Mouse (Mus musculus) hindlimb bud, embryonic 11.5 days (tissue): ENCODE results near the gene Pth.
A peak's percentile ranks its signal among the peaks of the same experiment; 100 is the strongest.

Experiments used
- DNase-seq: peaks from one replicate; pipeline ENCODE4 v3.0.0-alpha.2; 2012; ENCODE audit warnings: low read depth, low spot score; ENCODE audit errors: extremely low spot score

Pth gene

GRCm38 (mm10) chr7:113388470-113388869 is at the start of gene Pth:
Pth (minus strand) TSS chr7:113388570.
- DNase-seq: no peak

GRCm38 (mm10) chr7:113436312-113436711 is 47.9 kb upstream of the Pth start:
- DNase-seq: no peak

- DNase-seq: no peak
Observed at GRCm38 (mm10) chr7:113434286-113434685, 45.9 kb upstream of the Pth start.

- no peak for DNase-seq
Observed at GRCm38 (mm10) chr7:113433451-113433850, 45.1 kb upstream of the Pth start.

- DNase-seq: no peak
Observed at GRCm38 (mm10) chr7:113432891-113433290, 44.5 kb upstream of the Pth start.

GRCm38 (mm10) chr7:113420771-113421170 is 32.4 kb upstream of the Pth start:
- DNase-seq: no peak

- DNase-seq: no peak
Observed at GRCm38 (mm10) chr7:113419070-113419782, 30.9 kb upstream of the Pth start.

GRCm38 (mm10) chr7:113416536-113416935 is 28.2 kb upstream of the Pth start:
- no peak for DNase-seq

- no peak for DNase-seq
Observed at GRCm38 (mm10) chr7:113415256-113415655, 26.9 kb upstream of the Pth start.

- no peak for DNase-seq
Observed at GRCm38 (mm10) chr7:113408712-113409111, 20.3 kb upstream of the Pth start.

- no peak for DNase-seq
Observed at GRCm38 (mm10) chr7:113398083-113398482, 9.7 kb upstream of the Pth start.

- DNase-seq: no peak
Observed at GRCm38 (mm10) chr7:113396661-113397060, 8.3 kb upstream of the Pth start.

- no peak for DNase-seq
Observed at GRCm38 (mm10) chr7:113391619-113392018, 3.2 kb upstream of the Pth start.

- peak; percentile 50 for DNase-seq
Observed at GRCm38 (mm10) chr7:113377875-113378658, 10.3 kb downstream of the Pth start.

GRCm38 (mm10) chr7:113372682-113373081 is 15.7 kb downstream of the Pth start:
- no peak for DNase-seq

- DNase-seq: peak; percentile 22
Observed at GRCm38 (mm10) chr7:113369620-113370340, 18.6 kb downstream of the Pth start.

- peak; percentile 91 for DNase-seq
Observed at GRCm38 (mm10) chr7:113368746-113369619, 19.4 kb downstream of the Pth start, which contains the start of gene Btbd10. Btbd10 (minus strand) TSS chr7:113369392.

GRCm38 (mm10) chr7:113367440-113367839 is 20.9 kb downstream of the Pth start:
- DNase-seq: no peak

- no peak for DNase-seq
Observed at GRCm38 (mm10) chr7:113349089-113349488, 39.3 kb downstream of the Pth start.

- no peak for DNase-seq
Observed at GRCm38 (mm10) chr7:113347694-113348093, 40.7 kb downstream of the Pth start.

- DNase-seq: no peak
Observed at GRCm38 (mm10) chr7:113347271-113347670, 41.1 kb downstream of the Pth start.
